Mouse (Mus musculus) testis, adult 2 months (tissue): ENCODE measurements around the gene Hmcn1. TPM values are rescaled to one million over a fixed set of nuclear protein-coding genes. Genes with fewer than 3 reads are reported as not detected.

ENCODE experiments used
- H3K27ac ChIP-seq: fragments of 200-500 bp; 2 replicates; pipeline ENCODE4 v1.5.1; 2012; ENCODE audit warnings: low read depth, low read length; ENCODE audit not compliant: control insufficient read depth, insufficient read depth
- H3K27me3 ChIP-seq: fragments of 200-500 bp; 2 replicates; pipeline ENCODE4 v1.6.1; 2012; ENCODE audit warnings: mild to moderate bottlenecking, low read length, moderate library complexity; ENCODE audit not compliant: control insufficient read depth, insufficient read depth
- H3K36me3 ChIP-seq: fragments of 200-500 bp; 2 replicates; pipeline ENCODE4 v1.6.1; 2012; ENCODE audit warnings: mild to moderate bottlenecking, low read length; ENCODE audit not compliant: control insufficient read depth, insufficient read depth
- H3K4me1 ChIP-seq: fragments of 200-500 bp; 2 replicates; pipeline ENCODE4 v1.6.1; 2012; ENCODE audit warnings: low read length; ENCODE audit not compliant: control insufficient read depth, insufficient read depth
- H3K4me3 ChIP-seq: fragments of 200-500 bp; 2 replicates; pipeline ENCODE4 v1.5.1; 2012; ENCODE audit warnings: low read depth, mild to moderate bottlenecking, low read length, moderate library complexity, mixed read lengths; ENCODE audit not compliant: control insufficient read depth
- CTCF ChIP-seq: fragments of 200-500 bp; IDR thresholded peaks from 2 replicates; pipeline ENCODE4 v1.5.1; 2012; ENCODE audit warnings: low read depth, mild to moderate bottlenecking, inconsistent platforms, low read length, moderate library complexity; ENCODE audit not compliant: control insufficient read depth, insufficient read depth, insufficient replicate concordance
- POLR2A ChIP-seq: fragments of 200-500 bp; IDR thresholded peaks from 2 replicates; pipeline ENCODE4 v1.6.1; 2012; ENCODE audit warnings: low read depth, mild to moderate bottlenecking, inconsistent platforms, low read length, moderate library complexity; ENCODE audit not compliant: control insufficient read depth
- polyA plus RNA-seq: library from polyadenylated mRNA; depleted of rRNA; stranded (reverse); fragments of >200 nt; gene quantifications from 2 replicates; pipeline ENCODE4 v1.2.3, GENCODE M21; 2012

The Hmcn1 gene
- polyA plus RNA-seq, 1 experiment, result 1.8 TPM

DNA sequence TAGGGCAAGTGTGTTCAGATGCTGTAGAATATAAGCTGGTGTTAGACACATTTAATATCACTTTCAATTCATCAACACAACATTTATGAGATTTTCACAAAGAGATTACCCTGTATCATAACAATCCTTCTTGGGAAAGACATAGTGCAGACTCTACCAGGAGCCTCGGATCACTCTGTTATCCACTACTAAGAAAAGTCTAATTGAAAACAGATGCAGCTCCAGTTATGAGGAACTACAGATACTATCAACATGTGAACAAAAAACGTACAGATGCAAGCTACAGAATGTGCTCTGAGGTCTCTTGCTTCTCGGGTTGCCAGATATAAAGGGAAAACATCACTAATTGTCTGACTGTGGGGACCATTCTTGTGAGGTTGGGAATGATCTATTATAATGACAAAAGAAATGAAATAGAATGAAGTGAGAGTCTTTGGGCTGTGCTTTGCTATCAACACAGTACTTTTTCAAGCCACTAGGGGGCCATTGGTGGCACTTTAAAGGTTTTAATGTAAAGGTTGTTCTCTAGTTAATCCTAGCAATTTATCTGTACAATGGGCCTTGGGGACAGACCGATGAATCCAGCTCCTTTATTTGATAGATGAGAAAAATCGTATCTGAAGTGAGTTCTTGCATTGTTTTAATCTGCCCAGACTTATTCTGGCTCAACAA, 168.8 kb downstream of the Hmcn1 start:
- Histone ChIP-seq H3K4me3 (no peak overlapping the region), H3K4me1 (no peaks in the 10 kb centered on the region), H3K27me3 (no peaks in the 10 kb centered on the region), H3K27ac (no peak overlapping the region), H3K36me3 (no peaks in the 10 kb centered on the region)
- TF ChIP-seq CTCF (no peak), POLR2A (no peak)

DNA sequence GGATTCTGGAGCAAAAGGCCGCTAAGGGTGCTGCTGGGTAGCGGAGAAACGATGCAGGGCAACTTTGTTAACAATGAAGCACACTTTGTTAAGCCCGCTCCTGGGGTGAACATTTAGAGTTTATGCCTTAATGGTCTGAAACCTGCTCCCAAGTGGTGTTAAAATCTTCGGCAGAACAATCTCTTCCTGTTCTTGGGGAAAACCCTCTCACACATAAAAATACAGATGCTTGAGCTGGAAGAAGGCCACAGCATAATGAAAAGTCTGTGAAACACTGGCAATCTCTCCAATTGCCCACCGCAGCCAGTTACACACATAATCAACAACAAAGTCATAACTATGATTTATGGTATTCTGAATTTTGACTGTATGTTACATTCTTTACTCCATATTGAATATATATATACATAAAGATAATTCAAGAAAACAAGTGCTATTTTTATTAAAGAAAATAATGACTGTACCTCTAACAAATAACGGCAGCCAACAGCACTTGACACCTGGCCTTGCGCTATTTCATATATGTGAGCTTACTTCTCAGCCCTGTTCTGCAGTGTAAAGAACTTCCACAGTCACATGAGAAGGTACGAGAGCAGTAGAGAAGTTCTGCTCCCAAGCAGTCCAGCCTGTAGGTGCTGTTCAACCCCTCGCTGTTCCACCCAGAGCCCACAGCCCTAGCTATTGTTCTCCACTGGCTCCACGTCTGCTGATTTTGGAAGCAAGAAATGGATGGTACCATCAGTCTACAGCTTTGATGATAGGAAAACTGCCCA, 177.0 kb downstream of the Hmcn1 start:
- Histone ChIP-seq H3K27ac (no peak overlapping the region), H3K36me3 (no peaks in the 10 kb centered on the region), H3K4me1 (no peaks in the 10 kb centered on the region), H3K27me3 (no peaks in the 10 kb centered on the region), H3K4me3 (no peak overlapping the region)
- TF ChIP-seq POLR2A (no peak), CTCF (no peak)

DNA sequence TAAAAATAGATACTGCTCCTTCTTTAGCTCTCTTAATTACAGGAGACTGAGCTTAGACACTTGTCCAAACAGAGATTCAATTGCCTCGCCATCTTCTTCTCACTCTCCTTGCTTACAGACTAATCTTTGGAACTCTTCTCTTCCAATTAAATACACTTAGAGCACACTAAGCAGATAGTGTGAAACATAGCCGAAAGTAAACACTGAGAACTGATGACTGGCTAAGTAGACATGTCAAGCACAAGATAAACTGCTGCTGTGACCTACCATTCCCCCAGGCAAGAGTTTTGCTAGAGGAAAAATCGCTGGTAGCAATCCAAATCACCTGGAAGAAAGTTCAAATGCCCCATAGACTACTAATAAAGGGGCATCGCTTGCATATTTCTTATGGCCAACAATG, 178.3 kb downstream of the Hmcn1 start:
- TF ChIP-seq CTCF (no peak), POLR2A (no peak)
- Histone ChIP-seq H3K27me3 (no peaks in the 10 kb centered on the region), H3K4me3 (no peak overlapping the region), H3K36me3 (no peaks in the 10 kb centered on the region), H3K27ac (no peak overlapping the region), H3K4me1 (no peaks in the 10 kb centered on the region)

DNA sequence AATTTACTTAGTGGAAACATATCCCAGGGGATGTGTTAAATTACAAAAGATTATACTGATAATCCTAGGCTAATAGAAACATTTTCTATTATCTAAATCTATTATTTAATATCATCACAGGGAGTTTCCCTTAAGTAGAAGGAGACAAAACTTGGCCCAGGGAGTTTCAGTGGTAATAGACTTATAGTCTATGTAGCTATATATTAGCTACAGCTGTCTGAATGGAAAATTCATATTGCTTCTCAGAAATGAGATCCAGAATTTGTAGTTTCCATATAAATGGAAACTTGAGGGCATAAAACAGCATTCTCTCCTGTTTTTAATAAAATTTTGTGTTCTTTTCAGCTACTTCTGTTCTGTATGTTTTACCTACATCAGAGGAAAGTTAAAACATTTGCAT, 179.9 kb downstream of the Hmcn1 start:
- H3K27me3 ChIP-seq, result no peaks in the 10 kb centered on the region
- no peak overlapping the region for H3K4me3 ChIP-seq
- H3K36me3 ChIP-seq, result no peaks in the 10 kb centered on the region
- H3K27ac ChIP-seq, result no peak overlapping the region
- TF ChIP-seq POLR2A (no peak), CTCF (no peak)
- no peaks in the 10 kb centered on the region for H3K4me1 ChIP-seq

DNA sequence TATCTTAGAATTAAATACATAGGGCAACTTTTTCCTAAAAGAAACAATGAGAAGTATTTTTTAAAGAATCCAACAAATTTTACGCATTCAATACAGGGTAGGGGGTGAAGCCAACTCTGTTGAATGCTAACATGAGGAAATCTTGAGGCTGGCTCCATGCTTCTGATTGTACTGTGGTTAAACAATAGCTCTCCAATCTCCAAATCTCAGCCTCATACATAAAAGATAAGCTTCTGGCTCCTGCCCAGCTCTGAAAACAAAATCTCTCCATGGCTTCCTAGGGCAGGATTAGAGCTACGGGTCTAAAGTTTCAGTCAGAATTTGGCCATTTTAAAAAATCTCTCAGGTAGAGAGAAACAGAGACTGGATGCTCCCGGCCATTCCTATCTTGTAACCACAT, 186.4 kb downstream of the Hmcn1 start:
- no peaks in the 10 kb centered on the region for H3K4me1 ChIP-seq
- H3K36me3 ChIP-seq, result no peaks in the 10 kb centered on the region
- H3K27me3 ChIP-seq, result no peaks in the 10 kb centered on the region
- no peak overlapping the region for H3K4me3 ChIP-seq
- TF ChIP-seq POLR2A, result no peak
- TF ChIP-seq CTCF, result no peak
- no peak overlapping the region for H3K27ac ChIP-seq

DNA sequence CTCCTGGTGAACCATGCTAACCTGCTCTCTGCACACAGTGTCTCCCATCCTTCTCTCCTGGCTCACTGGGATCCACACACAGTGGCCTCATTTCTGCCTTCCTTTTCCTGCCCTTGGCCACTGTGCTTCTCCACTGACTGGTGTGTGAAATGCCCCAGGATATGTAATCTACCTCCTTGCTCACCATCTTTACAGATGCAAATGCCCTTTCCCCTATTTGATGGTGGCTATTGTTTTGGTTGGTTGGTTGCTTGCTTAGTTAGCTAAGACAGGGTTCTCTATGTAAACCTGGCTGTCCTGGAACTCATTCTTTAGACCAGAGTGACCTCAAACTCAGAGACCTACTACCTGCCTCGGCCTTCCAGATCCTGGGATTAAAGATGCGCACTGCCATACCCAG, 187.8 kb downstream of the Hmcn1 start:
- H3K27me3 ChIP-seq, result no peaks in the 10 kb centered on the region
- no peaks in the 10 kb centered on the region for H3K4me1 ChIP-seq
- no peaks in the 10 kb centered on the region for H3K36me3 ChIP-seq
- no peak overlapping the region for H3K4me3 ChIP-seq
- TF ChIP-seq CTCF, result no peak
- TF ChIP-seq POLR2A, result no peak
- no peak overlapping the region for H3K27ac ChIP-seq

DNA sequence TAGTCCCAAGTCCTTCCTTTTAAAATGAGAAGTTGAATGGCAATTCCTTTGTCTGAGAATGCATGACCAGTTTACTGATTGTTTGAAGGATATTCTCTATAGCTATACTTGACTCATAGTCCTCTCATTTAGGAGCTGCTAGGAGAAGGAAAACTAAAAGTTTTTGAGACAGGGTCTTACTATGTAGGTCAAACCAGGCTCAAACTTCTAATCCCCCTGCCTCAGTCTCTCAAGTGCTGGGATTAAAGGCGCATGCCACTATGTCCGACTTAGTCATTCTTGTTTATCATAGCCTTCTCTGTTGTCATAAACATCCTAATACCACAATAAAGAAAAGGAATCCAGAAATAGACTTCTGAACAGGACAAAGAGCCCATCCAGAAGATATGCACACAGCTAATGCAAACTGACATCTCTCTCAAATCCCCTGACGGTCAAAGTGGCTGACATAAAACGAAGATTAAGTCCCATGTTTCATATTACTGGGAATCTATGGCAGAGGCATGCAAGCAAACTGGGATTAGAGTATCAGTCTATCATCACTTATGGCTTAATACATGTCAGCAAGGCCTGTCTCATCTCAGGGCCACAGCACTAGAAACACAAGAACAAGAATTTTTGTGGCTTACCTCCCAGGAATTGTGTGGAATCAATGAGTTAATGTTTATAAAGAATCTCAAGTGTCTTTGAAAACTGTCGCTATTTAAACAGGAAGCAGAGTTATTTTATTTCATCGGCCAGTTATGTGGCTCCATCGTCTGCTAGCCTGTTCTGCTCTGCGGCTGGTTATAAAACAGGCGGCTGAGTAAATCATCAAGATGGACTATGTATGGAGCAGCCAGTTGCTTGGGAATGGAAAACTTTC, 188.8 kb downstream of the Hmcn1 start:
- Histone ChIP-seq H3K4me3 (no peak overlapping the region), H3K27me3 (no peaks in the 10 kb centered on the region), H3K27ac (no peak overlapping the region), H3K36me3 (no peaks in the 10 kb centered on the region), H3K4me1 (no peaks in the 10 kb centered on the region)
- TF ChIP-seq POLR2A (no peak), CTCF (no peak)
